Mouse (Mus musculus): ENCODE results near the gene Lst1.

Gene Lst1

DNA sequence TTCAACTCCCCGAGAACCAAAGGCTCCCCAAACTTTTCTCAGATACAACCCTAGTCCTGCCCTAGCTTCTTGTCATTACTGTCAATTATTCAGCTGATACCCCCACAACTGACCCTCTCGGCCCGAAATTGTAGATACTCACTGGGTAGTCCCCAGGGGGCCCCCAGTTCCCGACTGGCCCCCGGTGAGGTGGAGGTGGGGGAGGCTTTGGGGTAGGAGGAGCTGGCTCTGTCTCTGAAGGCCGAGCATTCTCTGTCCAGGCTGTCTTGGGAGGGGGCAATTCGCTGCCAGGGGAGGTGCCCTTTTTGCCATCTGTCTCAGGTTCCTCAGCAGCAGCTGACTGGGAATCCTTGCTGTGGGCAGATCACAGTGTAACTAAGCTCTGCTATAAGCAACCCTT lies 28.6 kb downstream of the Lst1 start:
- DNase-seq (ENCODE audit: low read depth, low spot score), result no peak

DNA sequence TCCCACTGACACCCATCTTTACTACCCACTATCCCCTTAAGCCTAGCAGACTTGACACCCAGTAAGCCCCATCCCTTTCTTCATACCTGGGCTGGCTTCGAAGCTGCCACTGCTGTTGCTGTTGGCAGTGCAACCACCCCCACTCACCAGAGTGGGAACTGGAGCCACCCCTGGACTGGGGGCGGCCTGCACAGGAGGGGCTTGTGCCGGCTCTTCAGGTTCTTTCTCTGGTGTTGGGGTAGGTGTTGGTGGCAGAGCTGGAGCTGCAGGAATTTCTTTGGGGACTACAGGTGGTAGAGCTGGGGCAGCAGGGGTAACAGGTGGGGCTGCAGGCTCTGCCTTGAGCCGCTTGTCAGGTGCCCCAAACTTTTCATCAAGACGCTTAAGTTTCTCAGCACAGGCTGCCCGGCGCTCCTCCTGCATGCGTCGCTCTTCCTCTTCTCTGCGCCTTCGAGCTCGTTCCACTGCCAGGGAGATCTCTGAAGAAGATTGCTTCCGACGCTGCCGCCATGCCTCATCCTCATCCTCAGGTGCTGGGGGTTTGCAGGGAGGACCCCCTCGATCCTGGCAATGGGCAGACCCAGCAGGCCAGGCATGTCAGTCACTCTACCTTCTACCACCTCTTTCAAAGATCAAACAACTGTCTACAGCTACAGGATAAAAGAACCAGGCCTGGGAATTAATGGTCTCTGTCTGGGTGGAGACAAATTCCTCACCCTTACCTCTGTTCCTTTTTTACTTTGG lies 29.2 kb downstream of the Lst1 start:
- no peak for DNase-seq (ENCODE audit: low read depth, low spot score)

DNA sequence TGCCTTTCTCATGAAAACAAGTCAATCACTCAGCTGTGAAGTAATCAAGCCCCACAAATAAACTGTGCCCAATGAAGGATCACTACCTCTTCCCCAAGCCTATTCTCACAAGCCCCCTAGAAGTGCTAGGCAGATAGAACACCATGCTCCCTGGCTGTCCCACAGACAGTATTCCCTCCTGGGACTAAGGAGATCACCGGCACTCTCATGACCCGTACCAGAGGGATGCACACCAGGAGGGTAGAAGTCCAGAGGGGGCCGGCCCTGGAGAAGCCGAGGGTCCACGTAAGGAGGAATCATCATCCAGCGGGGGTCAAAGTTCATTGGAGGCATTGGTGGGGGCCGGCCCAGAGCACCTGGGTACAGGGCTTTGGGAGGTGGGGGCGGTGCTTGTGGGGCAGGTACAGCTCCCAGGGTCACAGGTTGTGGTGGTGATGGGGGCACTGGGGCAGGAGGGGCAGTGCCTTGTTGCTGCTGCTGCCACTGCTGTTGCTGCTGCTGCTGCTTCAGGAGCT lies 30.5 kb downstream of the Lst1 start:
- DNase-seq (ENCODE audit: low read depth, low spot score), result no peak

DNA sequence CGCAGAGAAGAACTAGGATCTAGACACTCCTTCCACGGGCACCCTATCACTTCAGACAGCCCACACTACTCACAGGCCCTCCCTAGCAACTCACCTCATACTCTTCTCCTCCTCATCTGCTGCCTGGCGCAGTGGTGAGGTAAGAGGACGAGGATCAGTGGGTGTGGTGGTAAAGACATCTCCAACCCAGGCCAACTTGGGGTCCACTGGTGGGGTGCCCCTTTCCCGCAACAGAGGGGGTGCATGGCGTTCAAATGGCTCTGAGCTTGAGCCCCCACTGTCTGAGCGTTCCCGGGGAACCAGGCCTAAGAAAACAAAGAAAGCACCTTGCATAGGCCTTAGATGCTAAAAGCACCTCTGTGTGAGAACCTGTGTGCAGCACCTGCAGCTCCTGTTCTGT lies 31.0 kb downstream of the Lst1 start:
- no peak for DNase-seq (ENCODE audit: low read depth, low spot score)

DNA sequence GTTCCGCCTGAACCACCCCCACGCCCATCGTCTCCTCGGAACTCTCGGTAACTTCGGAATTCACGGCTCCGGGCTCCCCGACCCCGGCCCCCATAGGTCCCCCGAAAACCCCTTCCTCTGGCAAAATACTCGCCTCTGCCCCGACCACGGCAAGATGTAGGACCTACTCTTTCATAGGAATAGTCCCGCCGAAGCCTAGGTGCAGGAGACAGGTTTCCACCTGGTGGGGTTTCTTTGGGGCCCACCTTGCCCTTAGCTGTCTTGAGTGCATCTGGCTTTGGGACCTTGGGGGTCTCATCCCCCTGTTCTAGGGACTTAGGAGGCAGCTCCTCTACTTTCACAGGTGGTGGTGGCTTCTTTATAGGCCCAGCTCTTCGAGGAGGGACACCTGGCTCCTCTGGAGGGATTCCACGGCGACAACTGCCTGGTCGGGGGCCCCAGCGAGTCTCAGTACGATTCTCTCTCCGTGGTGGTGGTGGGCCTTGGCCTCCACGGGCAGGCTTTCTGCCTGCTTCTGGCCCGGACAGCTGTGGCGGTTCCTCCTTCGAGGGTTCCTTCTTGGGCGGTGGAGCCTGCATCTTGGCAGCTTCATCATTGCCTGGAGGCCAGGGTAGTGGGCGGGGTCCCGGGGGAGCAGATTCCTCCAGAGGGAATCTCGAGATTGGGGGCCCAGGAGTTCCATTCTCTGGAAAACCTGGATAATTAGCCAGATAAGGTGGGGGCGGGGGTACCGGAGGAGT lies 31.6 kb downstream of the Lst1 start:
- no peak for DNase-seq (ENCODE audit: low read depth, low spot score)

DNA sequence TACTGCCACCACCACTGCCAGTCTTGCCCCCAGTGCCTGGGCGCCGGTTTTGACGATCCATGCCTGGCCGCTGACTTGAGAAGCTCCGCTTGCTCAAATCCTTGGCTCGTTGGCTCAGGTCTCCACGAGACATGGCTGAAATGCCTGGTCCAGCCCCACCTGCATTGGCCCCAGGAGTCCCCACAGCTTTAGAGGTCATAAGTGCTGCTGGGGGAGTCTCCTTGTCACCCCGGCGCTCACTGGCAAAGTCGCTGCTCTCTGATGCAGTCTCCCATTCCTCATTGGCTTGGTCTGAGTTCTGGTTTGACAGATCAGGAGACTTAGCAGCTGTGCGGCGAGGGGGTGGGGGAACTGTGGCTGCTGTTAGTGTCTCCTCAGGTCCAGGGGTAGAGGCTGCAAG lies 32.8 kb downstream of the Lst1 start:
- DNase-seq (ENCODE audit: low read depth, low spot score), result no peak

DNA sequence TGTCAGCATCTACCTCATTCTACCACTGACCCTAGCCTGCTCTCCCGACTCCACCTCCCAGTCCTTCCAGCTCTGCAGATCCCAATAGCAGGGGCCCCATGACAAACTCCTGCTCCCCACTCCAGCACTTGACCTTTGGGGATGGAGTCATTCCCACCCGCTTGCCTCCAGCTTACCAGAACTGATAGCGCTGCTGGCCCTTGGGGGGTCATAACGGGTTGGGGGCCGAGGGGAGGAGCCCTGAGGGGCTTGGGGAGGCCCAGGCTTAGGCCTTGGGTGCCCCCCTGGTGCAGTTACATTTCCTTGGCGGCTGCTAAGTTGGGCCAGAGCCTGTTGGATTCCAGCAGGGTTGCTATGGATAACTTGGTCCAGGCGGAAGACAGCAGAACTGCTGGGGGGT lies 33.6 kb downstream of the Lst1 start:
- DNase-seq (ENCODE audit: low read depth, low spot score), result no peak

DNA sequence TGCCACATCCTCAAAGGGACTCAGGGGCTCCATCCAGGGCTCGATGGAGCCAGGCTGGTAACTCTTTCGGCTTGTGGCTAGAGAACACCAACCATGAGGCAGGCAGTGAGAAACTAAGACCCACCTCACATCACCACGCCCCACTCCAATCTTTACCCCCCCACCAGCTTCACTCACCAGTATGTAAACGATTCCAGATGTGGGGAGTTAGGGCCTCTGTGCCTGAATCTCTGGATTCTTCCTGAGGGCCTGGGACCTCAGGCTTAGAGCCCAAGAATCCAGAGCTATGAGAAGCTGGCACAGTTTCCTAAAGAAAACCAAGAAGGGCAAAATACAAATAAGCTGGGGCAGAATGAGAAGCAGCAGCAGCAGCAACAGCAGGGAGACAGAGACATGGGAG lies 34.3 kb downstream of the Lst1 start:
- DNase-seq (ENCODE audit: low read depth, low spot score), result no peak

DNA sequence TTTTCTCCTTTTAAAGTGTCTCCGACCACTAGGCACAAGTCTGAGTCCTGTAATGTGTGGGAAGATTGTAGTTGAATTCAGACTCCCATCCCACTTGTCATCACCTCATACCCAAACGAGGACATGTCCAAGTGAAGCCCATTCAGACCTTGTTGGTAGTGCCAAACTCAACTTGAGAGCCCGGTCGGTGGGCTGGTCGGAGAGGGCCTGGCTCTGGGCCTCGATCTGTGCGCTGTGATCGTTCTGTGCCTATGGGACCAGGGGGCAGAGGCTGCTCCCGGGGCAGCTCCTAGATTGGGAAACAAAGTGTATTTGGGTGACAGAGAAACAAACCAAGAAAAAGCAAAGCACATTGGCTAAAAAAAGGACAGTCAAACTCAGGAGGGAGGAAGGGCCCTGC lies 35.2 kb downstream of the Lst1 start:
- DNase-seq (ENCODE audit: low read depth, low spot score), result no peak

DNA sequence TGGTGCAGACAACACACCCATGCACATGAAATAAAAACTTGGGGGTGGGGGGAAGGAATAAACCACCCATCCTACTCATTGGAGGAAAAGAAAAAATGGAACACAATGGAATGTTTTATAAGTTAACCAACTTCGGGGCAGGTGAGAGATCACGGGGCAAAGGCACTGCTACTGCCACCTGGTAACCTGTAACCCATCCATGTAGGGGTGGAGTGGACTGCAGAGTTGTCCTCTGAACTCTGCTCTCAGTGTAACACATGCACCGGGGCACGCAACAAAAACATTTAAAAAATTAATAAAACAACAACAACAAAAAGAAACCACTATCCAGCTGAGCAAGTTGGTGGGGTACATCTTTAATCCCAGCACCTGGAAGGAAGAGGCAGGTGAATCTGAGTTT lies 36.1 kb downstream of the Lst1 start:
- DNase-seq (ENCODE audit: low read depth, low spot score), result no peak

DNA sequence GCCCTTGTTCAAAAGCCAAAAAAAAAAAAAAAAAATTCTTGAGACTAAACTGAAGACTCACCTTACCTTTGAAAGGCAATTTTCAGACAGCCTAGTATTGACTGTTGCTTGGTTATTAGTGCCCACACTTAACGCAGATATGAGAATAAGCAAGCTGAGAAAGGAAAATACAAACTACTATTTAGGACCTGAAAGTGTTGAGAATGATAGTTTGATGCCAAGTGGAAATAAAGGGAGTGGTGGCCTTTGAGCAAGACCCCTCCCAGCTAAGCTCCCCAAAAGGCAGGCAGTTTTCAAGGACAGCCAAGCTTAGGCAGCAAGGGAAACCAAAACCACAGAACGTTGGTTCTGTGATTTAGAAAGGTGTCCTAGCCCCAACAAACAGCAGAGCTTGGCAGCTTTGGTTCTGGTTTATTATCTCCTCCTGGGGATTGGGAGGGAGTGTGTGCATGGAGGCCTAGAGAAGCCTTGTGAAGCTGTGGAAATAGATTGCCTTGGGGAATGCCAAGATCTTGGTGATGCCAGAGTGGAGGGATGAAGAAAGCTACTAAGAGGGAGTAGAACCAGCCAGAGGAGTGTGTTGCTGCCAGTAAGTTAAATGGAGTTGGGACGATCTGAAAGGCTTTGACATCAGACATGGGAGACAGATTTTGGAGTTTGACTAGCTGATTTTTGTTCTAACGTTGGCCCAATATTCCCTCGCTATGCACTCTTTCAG lies 40.2 kb downstream of the Lst1 start:
- DNase-seq (ENCODE audit: low read depth, low spot score), result no peak

DNA sequence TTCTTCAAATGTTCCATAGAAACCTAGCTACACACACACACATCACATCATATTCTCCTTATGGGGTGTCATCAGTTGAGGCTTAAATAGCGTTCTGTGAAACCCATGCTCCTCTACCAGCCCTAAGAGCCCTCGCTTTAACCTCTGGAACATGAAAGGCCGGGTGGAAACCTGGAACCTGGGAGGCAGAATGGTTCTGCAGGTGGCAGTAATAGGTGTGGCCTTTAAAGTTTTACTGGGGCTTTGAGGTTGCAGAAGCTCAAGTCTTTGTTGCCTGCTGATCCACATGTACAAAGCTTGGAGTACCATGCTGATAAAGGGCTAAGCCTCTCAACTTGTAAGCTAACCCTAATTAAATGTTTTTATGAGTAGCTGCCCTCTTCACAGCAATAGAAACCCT lies 40.9 kb downstream of the Lst1 start:
- no peak for DNase-seq (ENCODE audit: low read depth, low spot score)

DNA sequence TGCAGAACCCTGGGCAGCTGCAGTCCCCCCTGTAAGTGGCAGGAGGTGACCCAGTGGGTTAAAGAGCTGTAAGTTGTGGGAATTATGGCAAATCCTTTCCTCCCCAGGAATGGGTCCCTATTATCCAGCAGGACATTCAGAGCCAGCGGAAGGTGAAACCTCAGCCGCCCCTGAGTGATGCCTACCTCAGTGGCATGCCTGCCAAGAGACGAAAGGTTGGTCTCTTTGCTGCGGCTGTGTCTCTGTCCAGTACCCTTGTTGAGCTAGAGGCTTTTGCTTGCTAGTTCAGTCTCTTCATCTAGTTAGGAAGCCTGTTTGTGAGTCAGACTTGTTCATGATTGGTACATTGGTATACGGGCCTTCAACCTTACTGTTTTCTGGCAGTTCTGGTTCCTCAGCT lies 42.1 kb downstream of the Lst1 start:
- no peak for DNase-seq (ENCODE audit: low read depth, low spot score)

DNA sequence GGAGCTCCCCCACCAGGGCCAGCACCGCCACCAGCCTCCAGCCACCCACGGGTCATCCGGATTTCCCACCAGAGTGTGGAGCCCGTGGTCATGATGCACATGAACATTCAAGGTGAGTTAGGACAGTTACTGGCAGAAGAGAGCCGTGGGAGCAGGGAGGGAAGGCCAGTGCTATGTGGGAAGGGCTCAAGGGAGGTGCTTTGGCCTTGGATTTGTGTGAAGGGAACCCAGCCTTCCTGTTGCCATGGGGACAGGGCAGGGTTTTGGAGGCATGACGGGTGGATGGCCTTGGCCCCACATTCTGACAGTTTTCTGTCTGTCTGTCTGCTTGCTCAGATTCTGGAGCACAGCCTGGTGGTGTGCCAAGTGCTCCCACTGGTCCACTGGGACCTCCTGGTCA lies 46.3 kb downstream of the Lst1 start:
- no peak for DNase-seq (ENCODE audit: low read depth, low spot score)

DNA sequence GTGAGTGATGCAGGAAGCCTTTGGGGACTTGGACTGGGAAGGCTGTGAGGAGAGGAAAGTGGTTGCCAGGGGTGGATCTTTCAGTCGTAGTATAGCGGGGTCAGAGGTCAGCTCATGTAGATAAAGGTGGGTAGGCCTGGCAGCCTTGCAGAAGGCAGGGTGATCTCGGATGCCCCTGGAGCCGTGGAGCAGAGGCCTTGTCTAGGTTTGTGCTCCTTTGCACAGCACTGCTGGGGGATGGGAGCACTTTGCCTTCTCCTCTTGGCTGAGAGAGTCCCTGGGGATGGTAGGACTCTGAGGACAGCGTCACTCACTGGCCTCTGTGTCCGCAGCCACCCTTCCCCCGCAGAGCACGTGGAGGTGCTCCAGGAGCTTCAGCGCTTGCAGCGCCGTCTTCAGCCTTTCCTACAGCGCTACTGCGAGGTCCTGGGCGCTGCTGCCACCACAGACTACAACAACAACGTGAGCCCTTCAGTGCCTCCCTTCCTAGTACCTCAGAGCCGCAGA lies 47.7 kb downstream of the Lst1 start:
- no peak for DNase-seq (ENCODE audit: low read depth, low spot score)

DNA sequence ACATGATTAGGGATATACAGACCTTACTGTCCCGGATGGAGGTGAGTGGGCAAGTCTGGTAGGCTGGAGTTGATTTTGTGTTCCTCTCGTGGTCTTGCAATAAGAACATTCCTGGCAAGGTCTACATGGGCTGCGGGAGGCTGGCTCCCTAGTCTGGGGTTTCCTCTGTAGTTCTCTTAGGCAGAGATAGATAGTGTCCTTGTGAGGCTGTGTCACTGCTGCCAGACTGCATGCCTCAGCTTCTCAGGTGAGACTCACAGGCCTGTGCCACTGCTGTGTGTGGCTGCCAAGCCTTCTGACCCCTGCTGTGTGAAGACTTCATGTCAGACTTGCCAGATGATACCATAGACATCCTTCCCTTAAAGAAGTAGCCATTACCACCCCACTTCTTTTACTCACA lies 49.0 kb downstream of the Lst1 start:
- no peak for DNase-seq (ENCODE audit: low read depth, low spot score)

DNA sequence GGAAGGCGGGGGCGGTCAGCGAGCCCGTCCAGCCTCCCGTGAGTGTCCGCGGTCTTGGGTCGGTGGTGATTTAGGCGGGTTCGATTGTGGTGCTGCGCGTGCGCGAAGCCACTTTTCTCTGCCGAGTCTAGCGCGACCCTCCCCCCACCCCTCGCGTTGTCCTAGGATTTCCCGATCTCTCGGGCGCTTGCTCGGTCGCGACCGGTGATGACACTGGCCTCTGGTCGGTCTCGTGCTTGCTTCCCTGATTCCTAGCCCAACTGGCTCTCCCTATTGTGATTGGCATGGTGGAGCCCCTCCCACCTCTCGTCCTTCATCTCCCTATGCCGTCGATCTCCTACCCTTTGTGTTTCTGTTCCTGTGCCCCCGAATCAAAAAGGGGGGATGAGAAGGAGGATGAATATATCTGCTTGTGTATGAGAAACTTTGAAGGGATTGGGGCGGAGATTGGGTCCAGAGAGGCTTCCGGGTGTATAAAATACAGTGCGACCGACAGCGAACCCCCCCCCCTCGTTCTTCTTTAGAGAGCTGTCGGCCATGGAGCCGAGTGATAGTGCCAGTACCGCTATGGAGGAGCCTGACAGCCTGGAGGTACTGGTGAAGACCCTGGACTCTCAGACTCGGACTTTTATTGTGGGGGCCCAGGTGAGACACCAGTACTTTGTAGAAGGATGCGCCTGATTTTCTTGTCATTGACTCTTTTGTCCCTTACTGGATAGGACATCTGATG lies 52.5 kb downstream of the Lst1 start:
- no peak for DNase-seq (ENCODE audit: low read depth, low spot score)
